In genomic region chr6:90506673-90507311, GRCm38 (mm10) we compare ENCODE assay signal across 8 mouse cellular contexts. TPM values are rescaled to one million over a fixed set of nuclear protein-coding genes. Genes with fewer than 3 reads are reported as not detected.
A peak's percentile ranks its signal among the peaks of the same experiment; 100 is the strongest.
DNase-seq lines count a peak whose midpoint lies in the region; ATAC-seq and TF ChIP-seq lines count a peak whose summit lies in the region.

No protein-coding gene starts in this region.

- H3K4me2 ChIP-seq in hindbrain, embryonic 14.5 days (replicated peaks) = no peak overlapping the region
- no peak overlapping the region for H3K4me2 ChIP-seq in midbrain, embryonic 15.5 days

- H3K4me1 ChIP-seq in ES-E14 (ENCODE audit: control insufficient read depth in 2 of 2, insufficient read depth in 2 of 2, low read length in 2 of 2, poor library complexity in 1 of 2) = peaks cover 4 to 24% of the 10 kb centered on the region in 2 experiments
- H3K4me1 ChIP-seq in hindbrain, embryonic 14.5 days (replicated peaks; ENCODE audit: control insufficient read depth, insufficient read depth, low read length) = peaks cover 12% of the 10 kb centered on the region
- 0 out of 2 replicates have a peak, but pooled peaks cover 16% of the 10 kb centered on the region for H3K4me1 ChIP-seq in midbrain, embryonic 15.5 days

- H3K9me3 ChIP-seq in ES-E14 (ENCODE audit: control insufficient read depth, insufficient read depth, low read depth, low read length) = no peaks in the 10 kb centered on the region
- H3K9me3 ChIP-seq in hindbrain, embryonic 14.5 days (ENCODE audit: control insufficient read depth, low read length) = no peaks in the 10 kb centered on the region
- H3K9me3 ChIP-seq in midbrain, embryonic 15.5 days = no peaks in the 10 kb centered on the region

- ATAC-seq in cerebellum, adult (ENCODE audit: insufficient number of reproducible peaks, low FRiP score, low TSS enrichment) = peak; percentile 81
- peak; percentile 86; the same call in 1 of the 2 replicates for ATAC-seq in hindbrain, embryonic 14.5 days (ENCODE audit: low FRiP score)
- peak; percentile 82 for ATAC-seq in midbrain, embryonic 15.5 days (replicated peaks)

- 55% methylated on average over 16 of the region's 16 CpGs for WGBS in hindbrain, embryonic 14.5 days
- 62% methylated on average over 16 of the region's 16 CpGs for WGBS in midbrain, embryonic 15.5 days

- H3K4me3 ChIP-seq in ES-E14 (ENCODE audit: insufficient read depth in 1 of 2, low read depth in 1 of 2, low read length in 2 of 2, poor library complexity in 1 of 2, severe bottlenecking in 1 of 2) = no peak overlapping the region
- H3K4me3 ChIP-seq in hindbrain, embryonic 14.5 days (replicated peaks; ENCODE audit: low read length) = no peak overlapping the region
- no peak overlapping the region for H3K4me3 ChIP-seq in midbrain, embryonic 15.5 days

- in situ Hi-C loops in ES-E14 (cut with MboI; ENCODE audit: low sequenced_read_pairs in 2 of 2, unreplicated experiment in 2 of 2) = no loop called here

- H3K9ac ChIP-seq in ES-E14 (ENCODE audit: insufficient read depth, low read depth, low read length, poor library complexity, severe bottlenecking) = no peak overlapping the region
- H3K9ac ChIP-seq in hindbrain, embryonic 14.5 days = no peak overlapping the region
- no peak overlapping the region for H3K9ac ChIP-seq in midbrain, embryonic 15.5 days

- no peaks in the 10 kb centered on the region for H3K36me3 ChIP-seq in ES-E14 (ENCODE audit: control insufficient read depth, insufficient read depth, low read length, poor library complexity, severe bottlenecking)
- no peaks in the 10 kb centered on the region for H3K36me3 ChIP-seq in hindbrain, embryonic 14.5 days (replicated peaks; ENCODE audit: control insufficient read depth, insufficient read depth)
- H3K36me3 ChIP-seq in midbrain, embryonic 15.5 days (replicated peaks) = no peaks in the 10 kb centered on the region

- peak overlapping the region; percentile 4; the same call in 1 of the 2 replicates for H3K27ac ChIP-seq in ES-E14 (ENCODE audit: insufficient read depth, low read depth, low read length, poor library complexity, severe bottlenecking)
- H3K27ac ChIP-seq in hindbrain, embryonic 14.5 days = peak overlapping the region; percentile 67
- H3K27ac ChIP-seq in midbrain, embryonic 15.5 days = peak overlapping the region; percentile 66

- no peak for DNase-seq in ES-E14 (ENCODE audit: low read depth, low spot score)
- DNase-seq in frontal cortex, postnatal 25 days (ENCODE audit: low spot score in 2 of 2) = peak; percentile 64 to 69
- DNase-seq in hindbrain, embryonic 14.5 days (ENCODE audit: low spot score) = peak; percentile 70
- peak; percentile 62 to 82 for DNase-seq in layer of hippocampus, postnatal 25 days (ENCODE audit: extremely low spot score in 1 of 2, low spot score in 1 of 2)
- peak; percentile 36 to 64 for DNase-seq in urinary bladder, adult 18-20 months (ENCODE audit: low spot score in 2 of 2)
- DNase-seq in thymus, postnatal 0 days (ENCODE audit: low spot score) = no peak

- H3K27me3 ChIP-seq in hindbrain, embryonic 14.5 days (ENCODE audit: control insufficient read depth, insufficient read depth, low read length) = no peaks in the 10 kb centered on the region
- H3K27me3 ChIP-seq in midbrain, embryonic 15.5 days (replicated peaks) = no peaks in the 10 kb centered on the region

TF ChIP-seq in ES-E14, 5 proteins besides CTCF, POLR2A, EP300 and RAD21:
- TF ChIP-seq HCFC1 (IDR thresholded peaks at IDR 0.05; ENCODE audit: borderline replicate concordance, insufficient read depth, low read length) (no peak), CHD2 (IDR thresholded peaks at IDR 0.05; ENCODE audit: low read depth, low read length) (no peak), ZNF384 (IDR thresholded peaks at IDR 0.05; ENCODE audit: low read depth, low read length) (no peak), ZC3H11A (IDR thresholded peaks at IDR 0.05; ENCODE audit: borderline replicate concordance, low read depth, low read length) (no peak), MAFK (IDR thresholded peaks at IDR 0.05; ENCODE audit: insufficient read depth, low read depth, low read length) (no peak)
TF ChIP-seq in ES-E14: peak in this region for 0.

RNA-seq across cellular contexts. Expression of gene Aldh1l1, which starts 20.6 kb away (rescaled TPM):
- total RNA-seq in ES-E14 (2012; rRNA removed) = 3.9 and 4.0 TPM in 2 replicates
- polyA plus RNA-seq in hindbrain, embryonic 14.5 days (2014; fragmentation: Nextera tagmentation; extraction: Ambion mirVana) = 47.0 and 53.8 TPM in 2 replicates
- 10 to 100 TPM; 45.0 to 48.4 TPM for total RNA-seq in layer of hippocampus, postnatal 25 days (2021)
- 49.9 and 58.7 TPM in 2 replicates for polyA plus RNA-seq in midbrain, embryonic 15.5 days (2015; fragmentation: Nextera tagmentation; extraction: Ambion mirVana)
- polyA plus RNA-seq in thymus, postnatal 0 days (2015; fragmentation: Nextera tagmentation; extraction: Ambion mirVana) = 17.1 and 21.6 TPM in 2 replicates

RNA-seq across cellular contexts. Expression of gene Klf15, which starts 44.4 kb away (rescaled TPM):
- 6.4 and 11.3 TPM in 2 replicates for total RNA-seq in ES-E14 (2012; rRNA removed)
- polyA plus RNA-seq in hindbrain, embryonic 14.5 days (2014; fragmentation: Nextera tagmentation; extraction: Ambion mirVana) = 15.7 and 16.2 TPM in 2 replicates
- 10 to 100 TPM; 22.3 to 31.5 TPM for total RNA-seq in layer of hippocampus, postnatal 25 days (2021)
- polyA plus RNA-seq in midbrain, embryonic 15.5 days (2015; fragmentation: Nextera tagmentation; extraction: Ambion mirVana) = 13.6 and 15.5 TPM in 2 replicates
- 10.9 and 13.7 TPM in 2 replicates for polyA plus RNA-seq in thymus, postnatal 0 days (2015; fragmentation: Nextera tagmentation; extraction: Ambion mirVana)

Comparison
In these comparisons a context has a peak if more than half of its experiments do, and no peak if none do; other contexts are left out.
1. DNase-seq: peak in frontal cortex, postnatal 25 days (2 of 2), hindbrain, embryonic 14.5 days (single experiment), layer of hippocampus, postnatal 25 days (2 of 2) and urinary bladder, adult 18-20 months (2 of 2); none in ES-E14 (single experiment) and thymus, postnatal 0 days (single experiment).
2. H3K27ac ChIP-seq: peak in every context shown above with its lines; median percentile 67 in hindbrain, embryonic 14.5 days; 66 in midbrain, embryonic 15.5 days; 4 in ES-E14.
3. Peak in every context shown above with its lines, with median percentiles within 50 percentile points of each other: ATAC-seq.